ENCODE assay signal across 11 mouse cellular contexts in genomic region chr13:99441700-99442433, GRCm38 (mm10).
DNase-seq lines count a peak whose midpoint lies in the region; ATAC-seq lines count a peak whose summit lies in the region.
"Had no signal": no experiment of that assay in that cellular context is flagged by ENCODE, and none has a peak within 500 bp of the region (broad histone marks: within the 10 kb centered on the region; RNA-seq: fewer than 3 reads in every experiment).

No protein-coding gene starts in this region.

- peaks cover 12% of the 10 kb centered on the region for H3K4me1 ChIP-seq in lung, embryonic 16.5 days (replicated peaks; ENCODE audit: control insufficient read depth, insufficient read depth, low read length)
- H3K4me1 ChIP-seq in forebrain, embryonic 12.5 days = peaks cover 65% of the 10 kb centered on the region
- H3K4me1 ChIP-seq in hindbrain, embryonic 15.5 days (replicated peaks) = peaks cover 56% of the 10 kb centered on the region
- H3K4me1 ChIP-seq in neural tube, embryonic 11.5 days (ENCODE audit: control insufficient read depth, insufficient read depth, low read length) = peaks cover 29% of the 10 kb centered on the region

- no peak overlapping the region for H3K27ac ChIP-seq in lung, embryonic 16.5 days (ENCODE audit: low read length)
- peak overlapping the region; percentile 98 for H3K27ac ChIP-seq in forebrain, embryonic 12.5 days
- H3K27ac ChIP-seq in hindbrain, embryonic 15.5 days (replicated peaks) = peak overlapping the region; percentile 13; the same call in 1 of the 2 replicates
- peak overlapping the region; percentile 89; the same call in 1 of the 2 replicates for H3K27ac ChIP-seq in neural tube, embryonic 11.5 days (ENCODE audit: low read depth, low read length)

- no peaks in the 10 kb centered on the region for H3K9me3 ChIP-seq in lung, embryonic 16.5 days (ENCODE audit: control insufficient read depth, low read length)
- no peaks in the 10 kb centered on the region for H3K9me3 ChIP-seq in forebrain, embryonic 12.5 days
- H3K9me3 ChIP-seq in hindbrain, embryonic 15.5 days = no peaks in the 10 kb centered on the region
- H3K9me3 ChIP-seq in neural tube, embryonic 11.5 days (ENCODE audit: control insufficient read depth, low read length) = no peaks in the 10 kb centered on the region

- H3K9ac ChIP-seq in lung, embryonic 16.5 days (ENCODE audit: low read length) = no peak overlapping the region
- H3K9ac ChIP-seq in forebrain, embryonic 12.5 days = peak overlapping the region; percentile 56
- no peak overlapping the region for H3K9ac ChIP-seq in hindbrain, embryonic 15.5 days
- H3K9ac ChIP-seq in neural tube, embryonic 11.5 days (ENCODE audit: low read length) = peak overlapping the region; percentile 30

- H3K4me2 ChIP-seq in lung, embryonic 16.5 days (ENCODE audit: low read depth, low read length) = no peak overlapping the region
- H3K4me2 ChIP-seq in forebrain, embryonic 12.5 days = peak overlapping the region; percentile 61
- H3K4me2 ChIP-seq in hindbrain, embryonic 15.5 days = no peak overlapping the region
- H3K4me2 ChIP-seq in neural tube, embryonic 11.5 days (ENCODE audit: low read depth) = peak overlapping the region; percentile 39

- H3K27me3 ChIP-seq in lung, embryonic 16.5 days (ENCODE audit: control insufficient read depth, insufficient read depth, low read depth, low read length) = no peaks in the 10 kb centered on the region
- no peaks in the 10 kb centered on the region for H3K27me3 ChIP-seq in forebrain, embryonic 12.5 days
- no peaks in the 10 kb centered on the region for H3K27me3 ChIP-seq in hindbrain, embryonic 15.5 days
- no peaks in the 10 kb centered on the region for H3K27me3 ChIP-seq in neural tube, embryonic 11.5 days (ENCODE audit: control insufficient read depth, insufficient read depth, low read length)
- H3K27me3 ChIP-seq: CH12.LX had no signal

- DNase-seq in lung, postnatal 36 days = no peak
- peak; percentile 64 for DNase-seq in neural tube, embryonic 11.5 days (ENCODE audit: low spot score)
- DNase-seq in adrenal gland, postnatal 14 days = no peak
- DNase-seq in right cerebral cortex, postnatal 14 days = no peak
- DNase-seq in urinary bladder, postnatal 14 days (ENCODE audit: low spot score) = no peak
- DNase-seq: lung, adult 2 months; thymus, postnatal 25 days had no signal

- no peaks in the 10 kb centered on the region for H3K36me3 ChIP-seq in lung, embryonic 16.5 days (ENCODE audit: control insufficient read depth, insufficient read depth, low read length)
- peaks cover 67% of the 10 kb centered on the region for H3K36me3 ChIP-seq in forebrain, embryonic 12.5 days (replicated peaks)
- H3K36me3 ChIP-seq in hindbrain, embryonic 15.5 days = peaks cover 46% of the 10 kb centered on the region
- peaks cover 16% of the 10 kb centered on the region for H3K36me3 ChIP-seq in neural tube, embryonic 11.5 days (ENCODE audit: control insufficient read depth, insufficient read depth, low read length)

- H3K4me3 ChIP-seq in lung, embryonic 16.5 days (ENCODE audit: low read length) = no peak overlapping the region
- peak overlapping the region; percentile 40 for H3K4me3 ChIP-seq in forebrain, embryonic 12.5 days (replicated peaks)
- no peak overlapping the region for H3K4me3 ChIP-seq in hindbrain, embryonic 15.5 days
- peak overlapping the region; percentile 39; the same call in 1 of the 2 replicates for H3K4me3 ChIP-seq in neural tube, embryonic 11.5 days (ENCODE audit: low read depth, low read length)

- peak; percentile 12; the same call in 1 of the 2 replicates for ATAC-seq in lung, embryonic 16.5 days (ENCODE audit: low read depth)
- ATAC-seq in forebrain, embryonic 12.5 days (ENCODE audit: low FRiP score) = no peak
- no peak for ATAC-seq in hindbrain, embryonic 15.5 days (ENCODE audit: low FRiP score, low read depth)
- no peak for ATAC-seq in neural tube, embryonic 11.5 days (ENCODE audit: insufficient read depth, low FRiP score, low TSS enrichment)

- 59% methylated on average over 18 of the region's 18 CpGs for WGBS in lung, embryonic 16.5 days
- 29% methylated on average over 18 of the region's 18 CpGs for WGBS in forebrain, embryonic 12.5 days
- 38% methylated on average over 18 of the region's 18 CpGs for WGBS in hindbrain, embryonic 15.5 days
- 37% methylated on average over 18 of the region's 18 CpGs for whole genome bisulfite sequencing in neural tube, embryonic 11.5 days

Comparison
In these comparisons a context has a peak if more than half of its experiments do, and no peak if none do; other contexts are left out.
1. H3K4me2 ChIP-seq: peak in forebrain, embryonic 12.5 days (single experiment) and neural tube, embryonic 11.5 days (single experiment); none in lung, embryonic 16.5 days (single experiment) and hindbrain, embryonic 15.5 days (single experiment).
2. H3K4me3 ChIP-seq: peak in forebrain, embryonic 12.5 days (single experiment) and neural tube, embryonic 11.5 days (single experiment); none in lung, embryonic 16.5 days (single experiment) and hindbrain, embryonic 15.5 days (single experiment).
3. H3K9ac ChIP-seq: peak in forebrain, embryonic 12.5 days (single experiment) and neural tube, embryonic 11.5 days (single experiment); none in lung, embryonic 16.5 days (single experiment) and hindbrain, embryonic 15.5 days (single experiment).